Mouse (Mus musculus): ENCODE data around the gene Arr3.

Arr3 gene

DNA sequence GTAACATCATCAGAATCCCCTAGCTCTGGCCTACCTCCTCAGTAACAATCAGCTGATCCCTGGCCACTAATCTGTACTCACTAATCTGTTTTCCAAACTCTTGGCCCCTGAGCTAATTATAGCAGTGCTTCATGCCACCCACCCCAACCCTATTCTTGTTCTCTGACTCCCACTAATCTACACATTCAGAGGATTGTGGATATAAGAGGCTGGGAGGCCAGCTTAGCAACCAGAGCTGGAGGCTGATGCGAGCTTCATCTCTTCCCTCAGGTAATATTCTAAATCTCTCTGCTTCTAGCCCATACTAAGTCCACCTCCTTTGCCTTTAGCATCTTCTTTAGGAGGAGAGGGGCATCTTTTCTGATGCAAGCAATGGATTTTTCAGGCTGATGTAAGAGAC is at the start of gene Arr3:
Gene Arr3 (plus strand): TSS at position 184 of the 400 bp plus-strand sequence.
- no peak for DNase-seq

DNA sequence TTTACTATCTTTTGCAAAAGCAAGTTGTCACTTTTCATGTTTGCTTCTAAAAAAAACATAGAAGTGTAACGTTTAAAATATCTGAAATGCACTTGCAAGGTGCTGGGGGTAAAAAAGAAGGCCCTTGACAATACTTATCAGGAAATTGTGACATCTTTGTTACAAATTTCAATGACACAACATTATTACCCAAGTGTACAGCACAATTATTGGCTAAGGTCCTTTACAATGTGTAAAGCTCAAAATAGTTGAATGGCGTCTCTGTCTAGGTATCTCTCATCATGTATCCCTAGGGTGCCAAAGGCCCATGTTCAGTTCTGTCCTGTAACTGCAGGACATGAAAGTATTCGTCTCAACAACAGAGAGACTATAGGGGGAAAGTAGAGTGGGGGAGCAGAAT is 49.3 kb upstream of the Arr3 start:
- no peak for DNase-seq

DNA sequence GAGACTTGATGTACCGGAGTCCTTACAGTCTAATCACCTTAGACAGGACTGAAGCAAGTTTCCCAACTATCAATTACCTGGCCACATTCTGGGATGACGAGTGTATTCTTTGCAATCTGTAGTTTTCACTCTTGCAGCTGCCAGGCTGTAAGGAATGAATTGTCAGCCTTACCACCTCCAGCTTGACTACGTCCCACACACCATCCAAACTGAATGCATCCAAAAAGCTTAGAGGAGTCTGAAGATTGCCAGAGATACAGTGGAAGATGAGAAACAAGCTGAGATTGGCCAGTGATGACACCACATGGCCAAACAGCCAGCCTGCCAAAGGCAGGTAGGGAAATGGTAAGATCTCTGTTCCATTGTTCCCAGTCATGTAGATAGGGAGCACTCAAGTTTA is 39.6 kb upstream of the Arr3 start:
- no peak for DNase-seq

DNA sequence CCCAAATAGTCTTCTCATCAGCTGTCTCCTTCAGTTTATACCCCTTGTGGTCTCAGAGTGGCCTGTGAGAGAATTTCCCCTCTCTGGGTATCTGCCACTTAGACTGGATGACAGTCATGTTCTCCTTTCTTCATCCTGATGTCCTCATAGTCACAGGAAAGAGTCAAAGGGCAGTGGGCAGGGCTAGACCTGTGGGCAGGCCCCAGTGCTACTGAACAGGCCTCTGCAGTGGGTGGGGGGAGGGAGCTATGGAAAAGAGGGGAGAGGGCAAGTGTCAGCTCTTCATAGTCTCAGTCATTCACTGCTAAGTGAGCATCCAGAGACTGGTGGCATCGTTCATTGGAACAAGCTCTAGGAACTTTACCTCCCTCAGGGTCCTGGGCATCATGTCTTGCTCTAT is 33.3 kb upstream of the Arr3 start, which contains the start of gene Awat1:
Gene Awat1 (plus strand): TSS at position 301 of the 400 bp plus-strand sequence.
- DNase-seq: no peak

DNA sequence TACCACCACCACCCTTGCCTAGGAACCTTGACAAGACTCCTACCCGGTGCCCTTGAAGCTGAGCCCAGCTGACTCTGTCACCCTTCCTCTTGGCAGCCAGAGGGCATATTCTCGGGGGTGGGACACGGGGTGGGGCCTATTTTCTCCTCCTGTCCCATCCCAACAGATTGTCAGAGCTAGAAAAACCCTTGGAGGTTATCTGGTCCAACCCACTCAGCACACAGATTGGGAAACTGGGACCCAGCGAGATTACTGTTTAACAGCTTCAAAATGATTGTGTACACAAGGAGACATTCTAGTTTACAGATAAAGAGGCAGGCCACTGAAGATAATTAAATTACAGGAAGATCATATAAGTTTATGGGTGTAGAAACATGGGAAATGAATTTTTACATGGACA is 10.5 kb upstream of the Arr3 start, which contains the start of gene P2ry4:
Gene P2ry4 (minus strand): TSS at position 79 of the 400 bp plus-strand sequence.
- no peak for DNase-seq

DNA sequence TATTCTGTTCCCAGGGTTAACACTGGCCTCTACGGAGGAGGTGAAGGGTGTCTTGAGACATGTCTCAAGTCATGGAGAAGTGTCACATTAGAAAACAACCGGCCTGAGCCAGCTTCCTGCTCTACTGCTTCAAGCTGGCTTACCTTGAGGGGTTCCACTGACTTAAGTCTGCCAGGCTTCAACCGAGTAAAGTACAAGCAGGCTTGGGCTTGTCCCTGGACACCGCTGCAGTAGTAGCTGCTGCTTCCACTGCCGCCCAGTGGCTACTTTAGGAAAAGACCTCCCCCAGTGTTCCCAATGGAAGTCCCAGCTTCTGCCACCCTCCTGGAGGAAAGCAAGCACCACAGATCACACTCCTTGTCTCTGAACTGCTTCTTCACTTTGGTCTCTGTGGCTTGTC is 7.9 kb upstream of the Arr3 start:
- peak; percentile 63 to 68 for DNase-seq

DNA sequence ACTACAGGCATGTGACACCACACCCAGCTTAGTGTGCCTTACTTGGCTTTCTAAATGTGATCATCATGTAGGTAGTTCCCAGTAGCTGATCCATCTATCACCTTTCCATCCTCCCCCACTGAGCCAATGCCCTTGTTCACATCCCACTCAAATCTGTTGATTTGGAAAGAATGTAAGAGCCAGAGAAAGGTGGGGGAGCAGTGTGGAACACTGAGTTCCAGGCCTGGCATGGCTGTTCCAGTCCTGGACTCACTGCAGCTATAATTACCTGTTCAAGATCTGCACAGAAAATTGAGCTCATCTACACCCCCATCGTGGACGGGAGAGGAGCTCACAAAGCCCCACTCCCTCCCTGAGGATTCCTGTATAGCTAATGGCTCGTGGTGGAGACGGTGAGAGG is 5.5 kb upstream of the Arr3 start:
- DNase-seq: no peak

DNA sequence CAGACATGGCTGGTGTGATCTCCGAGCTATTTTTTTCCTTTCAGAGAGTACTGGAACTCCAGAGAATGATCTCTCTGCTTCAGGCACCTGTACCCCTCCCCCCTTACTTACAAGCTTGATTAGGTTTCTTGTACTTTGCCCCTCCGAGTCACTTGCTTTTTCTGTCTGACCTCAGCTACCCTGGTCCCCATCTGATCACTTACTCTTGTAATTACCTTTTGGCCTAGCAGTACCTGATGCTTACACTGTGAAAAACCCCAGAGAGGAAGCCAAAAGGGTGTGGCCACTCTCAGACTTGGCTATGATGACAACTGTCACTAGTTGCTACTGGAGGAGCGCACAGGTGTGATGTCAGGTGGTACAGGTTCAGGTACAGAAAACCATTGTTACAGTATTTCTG is 13.2 kb downstream of the Arr3 start:
- DNase-seq: peak; percentile 5 to 37

DNA sequence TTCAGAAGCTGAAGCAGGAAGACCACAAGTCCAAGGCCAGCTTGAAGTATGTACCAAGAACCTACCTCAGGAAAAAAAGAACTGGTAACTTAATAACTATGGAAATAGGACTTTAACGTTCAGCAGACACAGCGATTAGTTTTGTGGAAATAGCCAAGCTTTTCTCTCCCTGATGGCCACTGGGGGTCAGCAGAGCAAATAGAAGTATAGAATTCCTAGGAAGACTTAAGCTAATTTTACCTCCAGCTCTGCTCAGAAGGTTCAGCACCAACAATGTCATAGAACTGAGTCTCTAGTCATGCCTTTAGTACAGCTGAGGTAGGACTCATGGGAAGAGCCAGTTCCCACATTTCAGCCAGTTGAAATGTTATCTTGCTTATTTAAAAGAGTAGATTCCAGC is 16.1 kb downstream of the Arr3 start:
- DNase-seq: peak; percentile 34 to 41

DNA sequence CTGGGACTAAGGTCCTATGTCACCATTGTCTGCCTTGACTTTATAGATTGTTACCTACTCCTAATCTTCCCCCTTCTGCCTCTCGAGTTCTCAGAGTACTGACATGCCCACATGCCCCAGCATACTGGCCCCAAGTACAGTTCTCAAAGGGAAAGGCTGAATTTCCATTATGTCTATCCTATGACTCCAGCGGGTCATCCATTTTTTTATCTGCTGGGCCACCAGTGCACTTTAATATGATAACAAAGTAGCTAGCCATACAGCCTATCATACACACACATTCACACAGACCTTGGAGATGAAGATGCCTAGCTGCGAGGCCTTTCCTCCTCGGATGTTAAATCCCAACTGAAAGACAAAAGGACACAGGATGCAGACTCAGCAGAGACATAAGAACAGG is 18.9 kb downstream of the Arr3 start:
- DNase-seq: no peak

DNA sequence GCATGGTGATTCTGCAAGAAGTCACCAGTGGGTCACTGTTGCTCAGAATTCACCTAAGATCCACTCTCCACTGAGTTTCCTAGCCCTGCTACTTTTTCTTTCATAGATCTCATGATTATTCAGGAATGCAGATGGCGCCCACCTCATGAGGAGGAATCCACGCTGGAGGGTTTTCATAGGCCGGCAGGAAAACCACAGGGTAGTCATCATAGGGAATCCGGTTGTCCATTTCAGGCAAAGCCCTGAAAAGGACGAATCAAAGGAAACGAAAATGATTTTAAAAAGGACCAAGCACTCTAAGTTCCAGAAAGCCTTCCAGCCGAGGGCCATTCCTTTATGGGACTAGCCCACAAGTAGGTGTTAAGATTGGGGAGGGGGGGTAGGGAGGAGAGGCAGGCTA is 19.8 kb downstream of the Arr3 start:
- no peak for DNase-seq

DNA sequence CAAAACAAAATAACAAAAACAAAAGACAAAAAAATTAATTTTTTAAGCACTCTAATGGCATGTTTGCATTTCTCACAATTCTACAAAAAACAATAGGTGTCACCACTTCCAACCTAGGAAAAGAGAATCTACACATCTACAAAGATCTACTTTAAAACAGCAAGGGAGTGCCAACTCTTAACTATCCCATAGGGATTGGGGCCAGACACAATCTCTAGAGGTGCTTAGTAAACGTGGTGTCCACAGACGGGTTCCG is 20.2 kb downstream of the Arr3 start, which contains the start of gene Kif4:
Gene Kif4 (plus strand): TSS at position 192 of the 256 bp plus-strand sequence.
- no peak for DNase-seq

DNA sequence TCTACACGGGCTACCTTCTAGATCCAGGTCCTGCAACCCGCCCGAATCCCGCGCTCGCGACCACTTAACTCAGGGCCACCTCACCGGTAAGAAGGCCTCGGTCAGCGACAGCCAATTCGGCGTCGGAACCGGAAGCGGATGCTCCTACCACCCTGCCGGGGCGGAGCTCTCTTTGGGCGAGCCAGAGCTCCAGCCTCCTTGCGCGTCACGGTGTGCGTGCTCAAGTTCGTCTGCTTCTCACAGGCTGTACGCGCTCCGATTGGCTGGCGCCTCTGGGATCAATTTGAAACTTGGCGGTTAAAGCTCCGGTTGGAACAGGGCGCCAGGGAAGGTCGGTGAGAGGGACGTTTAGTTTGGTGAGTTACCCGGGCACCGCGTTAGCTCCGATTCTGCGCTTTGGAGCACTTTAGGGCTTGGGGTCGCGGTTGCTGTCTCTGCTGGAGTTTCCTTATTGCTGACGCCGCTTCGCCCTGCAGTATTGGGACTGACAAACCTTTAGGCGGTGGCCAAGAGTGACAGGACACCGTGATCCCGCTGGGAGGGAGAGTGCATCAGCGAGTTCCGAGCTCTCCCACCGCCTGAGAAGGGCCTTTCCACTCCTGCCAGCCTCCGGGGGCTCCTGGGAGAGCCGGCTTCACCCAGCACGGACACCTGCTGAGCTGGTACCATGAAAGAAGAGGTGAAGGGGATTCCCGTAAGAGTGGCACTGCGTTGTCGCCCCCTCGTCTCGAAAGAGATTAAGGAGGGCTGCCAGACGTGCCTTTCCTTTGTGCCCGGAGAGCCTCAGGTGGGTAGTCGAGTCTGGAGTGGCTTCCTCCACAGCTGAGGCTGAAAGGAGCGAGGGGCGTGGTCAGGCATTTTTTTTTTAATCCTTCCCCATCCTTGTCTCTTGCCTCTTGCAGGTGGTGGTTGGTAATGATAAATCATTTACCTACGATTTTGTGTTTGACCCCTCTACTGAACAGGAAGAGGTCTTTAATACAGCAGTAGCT is 20.8 kb downstream of the Arr3 start, which contains the start of gene Pdzd11:
Gene Pdzd11 (minus strand): TSS at position 767 of the 992 bp plus-strand sequence.
- peak; percentile 92 to 97 for DNase-seq

DNA sequence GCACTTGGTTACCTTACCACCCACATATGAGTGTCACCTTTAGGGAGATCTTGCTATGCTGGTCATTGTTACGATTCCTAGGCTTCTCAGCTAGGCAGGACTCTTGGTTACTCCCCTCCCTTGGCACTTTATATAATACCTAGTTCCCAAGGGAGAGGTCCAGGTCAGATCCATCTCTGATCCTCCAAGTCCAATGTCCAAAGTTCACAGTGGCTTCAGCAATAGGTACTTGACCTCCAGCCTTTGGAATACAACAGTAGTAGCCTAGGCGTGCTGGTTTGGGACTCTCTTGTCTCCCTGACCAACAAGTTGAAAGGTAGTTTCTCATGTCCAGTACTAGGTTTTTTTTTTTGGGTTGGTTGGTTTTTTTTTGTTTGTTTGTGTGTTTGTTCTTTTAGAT is 23.8 kb downstream of the Arr3 start:
- DNase-seq: no peak

DNA sequence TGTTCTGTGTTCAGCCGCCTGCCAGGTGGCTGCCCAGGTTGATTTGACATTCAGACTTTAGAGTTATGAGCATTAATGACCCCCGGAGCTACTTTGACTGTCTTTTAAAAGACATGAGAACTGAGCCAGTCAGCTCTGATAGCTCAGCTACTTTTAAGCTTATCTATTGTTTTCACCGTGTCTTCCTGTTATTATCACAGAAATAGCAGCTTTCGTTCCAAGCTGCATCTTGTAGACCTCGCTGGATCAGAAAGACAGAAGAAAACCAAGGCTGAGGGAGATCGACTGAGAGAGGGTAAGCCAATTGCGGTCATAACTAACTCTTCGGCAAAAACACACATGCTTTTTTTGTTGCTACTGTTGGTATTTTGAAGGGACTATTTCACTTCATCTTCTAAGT is 33.2 kb downstream of the Arr3 start:
- DNase-seq: no peak

DNA sequence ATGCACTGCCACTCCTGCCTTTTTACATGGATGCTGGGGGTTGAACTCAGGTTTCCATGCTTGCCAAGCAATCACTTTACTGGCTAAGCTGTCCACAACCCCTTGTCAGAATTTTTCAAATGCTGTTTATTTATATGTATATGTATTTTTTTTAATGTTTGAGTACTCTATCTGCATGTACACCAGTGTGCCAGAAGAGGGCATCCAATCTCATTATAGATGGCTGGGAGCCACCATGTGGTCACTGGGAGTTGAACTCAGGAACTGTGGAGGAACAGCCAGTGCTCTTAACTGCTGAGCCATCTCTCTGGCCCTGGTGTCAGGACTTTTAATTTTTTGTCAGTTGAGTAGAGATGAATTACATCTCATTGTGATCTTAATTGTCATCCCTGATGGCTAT is 47.6 kb downstream of the Arr3 start:
- DNase-seq: peak in 1 of 2 experiments; percentile 4

DNA sequence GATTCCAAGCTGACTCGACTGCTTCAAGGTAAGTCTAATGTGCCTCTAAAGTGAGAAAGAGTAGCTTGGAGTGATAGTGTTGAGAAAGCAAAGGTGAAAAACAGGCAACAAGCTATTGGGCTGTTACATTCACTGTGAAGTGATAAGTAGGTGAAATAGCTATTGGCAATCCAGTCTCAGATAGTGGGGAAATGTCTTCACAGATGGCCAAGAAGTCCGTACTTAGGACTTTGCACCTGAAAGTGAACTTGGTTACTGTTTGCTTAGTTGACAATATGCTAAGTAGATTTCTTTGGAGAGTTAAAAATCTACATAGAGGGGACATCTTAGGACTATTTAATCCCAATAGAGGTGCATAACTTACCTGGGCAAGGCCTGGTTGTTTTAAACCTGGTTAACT is 59.5 kb downstream of the Arr3 start:
- no peak for DNase-seq

Data from kidney, postnatal 25 days (tissue).